Mouse (Mus musculus) CH12.LX (cell line): ENCODE data around the gene Ablim1.

Experiments
- CHD1 ChIP-seq: IDR thresholded peaks from 2 replicates; pipeline ENCODE4 v1.6.1; 2012; ENCODE audit warnings: low read depth, low read length, improper control_type of control experiment, inconsistent platforms
- CTCF ChIP-seq, 2 experiments: IDR thresholded peaks in 1 of 2; conservative IDR thresholded peaks in 1 of 2; 2 replicates each; pipeline ENCODE4 v1.5.1; 2011 to 2012; ENCODE audit warnings: low read depth in 2 of 2, low read length in 2 of 2, improper control_type of control experiment in 1 of 2, inconsistent platforms in 1 of 2, mild to moderate bottlenecking in 1 of 2, moderate library complexity in 1 of 2
- E2F4 ChIP-seq: IDR thresholded peaks from 2 replicates; pipeline ENCODE4 v1.6.1; 2011; ENCODE audit warnings: low read depth, low read length, improper control_type of control experiment; ENCODE audit not compliant: insufficient replicate concordance
- EP300 ChIP-seq: IDR thresholded peaks from 2 replicates; pipeline ENCODE4 v1.6.1; 2011; ENCODE audit warnings: low read length, improper control_type of control experiment
- ETS1 ChIP-seq: conservative IDR thresholded peaks from 2 replicates; pipeline ENCODE4 v1.6.1; 2012; ENCODE audit warnings: low read depth, mild to moderate bottlenecking, inconsistent platforms, low read length, improper control_type of control experiment, moderate library complexity
- JUND ChIP-seq: conservative IDR thresholded peaks from 2 replicates; pipeline ENCODE4 v1.6.1; 2011; ENCODE audit warnings: low read depth, low read length, improper control_type of control experiment
- KAT2A ChIP-seq: IDR thresholded peaks from 2 replicates; pipeline ENCODE4 v1.6.1; 2012; ENCODE audit warnings: low read length, improper control_type of control experiment, inconsistent platforms; ENCODE audit not compliant: insufficient replicate concordance
- MAFK ChIP-seq: IDR thresholded peaks from 2 replicates; pipeline ENCODE4 v1.6.1; 2011; ENCODE audit warnings: low read length, improper control_type of control experiment; ENCODE audit not compliant: insufficient replicate concordance
- MEF2A ChIP-seq: IDR thresholded peaks from 2 replicates; pipeline ENCODE4 v1.6.1; 2014; ENCODE audit warnings: low read depth, mild to moderate bottlenecking, inconsistent platforms, low read length, improper control_type of control experiment, borderline replicate concordance
- NELFE ChIP-seq: IDR thresholded peaks from 2 replicates; pipeline ENCODE4 v1.6.1; 2011; ENCODE audit warnings: low read depth, low read length, improper control_type of control experiment
- POLR2A ChIP-seq: IDR thresholded peaks from 2 replicates; pipeline ENCODE4 v1.6.1; 2011; ENCODE audit warnings: low read depth, mild to moderate bottlenecking, improper control_type of control experiment, low read length
- POLR2AphosphoS2 ChIP-seq: IDR thresholded peaks from 2 replicates; pipeline ENCODE4 v1.6.1; 2011; ENCODE audit warnings: low read depth, low read length, improper control_type of control experiment
- SMC3 ChIP-seq: IDR thresholded peaks from 2 replicates; pipeline ENCODE4 v1.6.1; 2011; ENCODE audit warnings: low read depth, low read length, improper control_type of control experiment
- ZKSCAN1 ChIP-seq: IDR thresholded peaks from 2 replicates; pipeline ENCODE4 v1.6.1; 2012; ENCODE audit warnings: low read depth, inconsistent platforms, low read length, improper control_type of control experiment, borderline replicate concordance

DNA sequence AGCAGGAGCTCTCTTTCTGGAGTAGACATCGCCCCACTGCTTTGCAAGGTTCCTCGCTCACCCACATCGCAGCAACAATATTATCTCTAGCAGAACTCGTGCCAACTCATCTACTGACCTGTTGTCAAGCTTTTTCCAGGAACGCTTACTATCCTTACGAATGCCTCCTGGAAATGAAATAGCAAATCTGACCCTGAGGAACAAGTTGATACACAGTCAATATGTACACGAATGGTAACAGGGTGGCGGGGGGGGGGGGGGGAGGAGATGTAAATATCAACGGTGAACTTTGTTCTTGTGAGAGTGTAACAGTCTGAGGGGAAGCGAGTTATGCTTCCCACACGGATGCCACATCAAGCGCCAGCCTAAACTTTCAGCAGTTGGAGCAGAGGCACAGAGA, 56.9 kb downstream of the Ablim1 start:
- no peak for TF ChIP-seq POLR2A
- no peak for TF ChIP-seq EP300
- no peak for TF ChIP-seq MEF2A
- no peak for TF ChIP-seq MAFK
- TF ChIP-seq CTCF (conservative IDR thresholded peaks at IDR 0.05 in 1 of 2, IDR thresholded peaks at IDR 0.05 in 1 of 2; ENCODE audit: low read depth in 2 of 2, low read length in 2 of 2): no peak
- TF ChIP-seq SMC3: no peak
- TF ChIP-seq ETS1: no peak
- no peak for TF ChIP-seq NELFE
- no peak for TF ChIP-seq POLR2AphosphoS2
- TF ChIP-seq JUND: no peak
- no peak for TF ChIP-seq CHD1
- no peak for TF ChIP-seq E2F4
- TF ChIP-seq KAT2A: no peak
- no peak for TF ChIP-seq ZKSCAN1
